Comparison of ENCODE assay signal across 8 mouse cellular contexts in genomic region chr17:25829558-25830017, GRCm38 (mm10). TPM values are rescaled to one million over a fixed set of nuclear protein-coding genes. Genes with fewer than 3 reads are reported as not detected.
DNase-seq lines count a peak whose midpoint lies in the region; ATAC-seq and TF ChIP-seq lines count a peak whose summit lies in the region.

No protein-coding gene starts in this region.

- H3K27ac ChIP-seq in lung, postnatal 0 days (ENCODE audit: low read length): peak overlapping the region; percentile 86
- peak overlapping the region; percentile 81 for H3K27ac ChIP-seq in limb, embryonic 14.5 days (replicated peaks; ENCODE audit: low read depth, low read length)
- H3K27ac ChIP-seq in stomach, embryonic 14.5 days (ENCODE audit: low read length): peak overlapping the region; percentile 88

- peak overlapping the region; percentile 50 for H3K9ac ChIP-seq in lung, postnatal 0 days (replicated peaks; ENCODE audit: low read depth)
- peak overlapping the region; percentile 73 for H3K9ac ChIP-seq in limb, embryonic 14.5 days (ENCODE audit: low read depth, low read length, severe bottlenecking)
- peak overlapping the region; percentile 60 for H3K9ac ChIP-seq in stomach, embryonic 14.5 days (replicated peaks; ENCODE audit: low read depth, low read length)

- ATAC-seq in lung, postnatal 0 days: no peak
- no peak for ATAC-seq in limb, embryonic 14.5 days (ENCODE audit: low FRiP score, low read depth)
- ATAC-seq in stomach, embryonic 14.5 days (ENCODE audit: insufficient number of reproducible peaks, insufficient read depth, low FRiP score, low read depth): no peak

- no peak for TF ChIP-seq POLR2A in limb, embryonic 14.5 days (IDR thresholded peaks at IDR 0.05; ENCODE audit: borderline replicate concordance, extremely low read depth, insufficient read depth, insufficient read length)

- peak; percentile 59 for DNase-seq in cerebellum, adult 11-12 months
- DNase-seq in cerebellum, postnatal 14 days: no peak
- DNase-seq in lung, postnatal 0 days (ENCODE audit: low spot score): no peak
- DNase-seq in lung, adult 18-20 months: no peak
- no peak for DNase-seq in limb, embryonic 14.5 days (ENCODE audit: low spot score)
- DNase-seq in adipocyte (ENCODE audit: low spot score): no peak
- no peak for DNase-seq in ovary, postnatal 36 days (ENCODE audit: low spot score)

- H3K27me3 ChIP-seq in lung, postnatal 0 days (replicated peaks; ENCODE audit: insufficient read depth, low read length): no peaks in the 10 kb centered on the region
- no peaks in the 10 kb centered on the region for H3K27me3 ChIP-seq in limb, embryonic 14.5 days (ENCODE audit: control insufficient read depth, insufficient read depth, low read length)
- H3K27me3 ChIP-seq in stomach, embryonic 14.5 days (ENCODE audit: control insufficient read depth, insufficient read depth, low read length): no peaks in the 10 kb centered on the region

- TF ChIP-seq EP300 in lung, postnatal 0 days (IDR thresholded peaks at IDR 0.05): no peak

- peak overlapping the region; percentile 85 for H3K4me2 ChIP-seq in lung, postnatal 0 days (replicated peaks; ENCODE audit: low read depth, low read length)
- H3K4me2 ChIP-seq in limb, embryonic 14.5 days (replicated peaks; ENCODE audit: low read depth, low read length, severe bottlenecking): peak overlapping the region; percentile 79
- H3K4me2 ChIP-seq in stomach, embryonic 14.5 days (replicated peaks; ENCODE audit: low read depth, low read length): peak overlapping the region; percentile 91

- 28% methylated on average over 8 of the region's 8 CpGs for WGBS in lung, postnatal 0 days
- WGBS in limb, embryonic 14.5 days: 42% methylated on average over 8 of the region's 8 CpGs
- 30% methylated on average over 8 of the region's 8 CpGs for WGBS in stomach, embryonic 14.5 days

- H3K4me3 ChIP-seq in lung, postnatal 0 days (ENCODE audit: low read depth, low read length): peak overlapping the region; percentile 52
- H3K4me3 ChIP-seq in limb, embryonic 14.5 days (replicated peaks; ENCODE audit: low read length): peak overlapping the region; percentile 67
- peak overlapping the region; percentile 59 for H3K4me3 ChIP-seq in stomach, embryonic 14.5 days (ENCODE audit: low read depth, low read length)

- no peaks in the 10 kb centered on the region for H3K9me3 ChIP-seq in lung, postnatal 0 days (ENCODE audit: low read length)
- no peaks in the 10 kb centered on the region for H3K9me3 ChIP-seq in limb, embryonic 14.5 days (ENCODE audit: control insufficient read depth, low read length)
- no peaks in the 10 kb centered on the region for H3K9me3 ChIP-seq in stomach, embryonic 14.5 days (ENCODE audit: control insufficient read depth, low read depth, low read length)

- TF ChIP-seq CTCF in lung, postnatal 0 days (IDR thresholded peaks at IDR 0.05): no peak

- H3K4me1 ChIP-seq in lung, postnatal 0 days (ENCODE audit: insufficient read depth, low read depth, low read length): peaks cover 35% of the 10 kb centered on the region
- peaks cover 36% of the 10 kb centered on the region for H3K4me1 ChIP-seq in limb, embryonic 14.5 days (ENCODE audit: control insufficient read depth, insufficient read depth, low read length)
- peaks cover 35% of the 10 kb centered on the region for H3K4me1 ChIP-seq in stomach, embryonic 14.5 days (ENCODE audit: control insufficient read depth, insufficient read depth, low read length)

- 0 out of 2 replicates have a peak, but pooled peaks cover 11% of the 10 kb centered on the region for H3K36me3 ChIP-seq in lung, postnatal 0 days (ENCODE audit: insufficient read depth, low read length)
- H3K36me3 ChIP-seq in limb, embryonic 14.5 days (ENCODE audit: control insufficient read depth, insufficient read depth, low read length): peaks cover 41% of the 10 kb centered on the region
- H3K36me3 ChIP-seq in stomach, embryonic 14.5 days (ENCODE audit: control insufficient read depth, insufficient read depth, low read length): peaks cover 34% of the 10 kb centered on the region

RNA-seq across cellular contexts. Expression of gene Jmjd8, which starts 0.9 kb away (rescaled TPM):
- 27.3 and 28.0 TPM in 2 replicates for polyA plus RNA-seq in lung, postnatal 0 days (2015; fragmentation: Nextera tagmentation; extraction: Ambion mirVana)
- 64.4 and 79.2 TPM in 2 replicates for polyA plus RNA-seq in limb, embryonic 14.5 days (2012; rRNA removed)
- polyA plus RNA-seq in limb, embryonic 14.5 days (2014; fragmentation: Nextera tagmentation; extraction: Ambion mirVana): 41.5 and 46.3 TPM in 2 replicates
- 41.9 and 44.4 TPM in 2 replicates for polyA plus RNA-seq in stomach, embryonic 14.5 days (2014; fragmentation: Nextera tagmentation; extraction: Ambion mirVana)

RNA-seq across cellular contexts. Expression of gene Stub1, which starts 3.6 kb away (rescaled TPM):
- 196 and 198 TPM in 2 replicates for polyA plus RNA-seq in lung, postnatal 0 days (2015; fragmentation: Nextera tagmentation; extraction: Ambion mirVana)
- 335 and 338 TPM in 2 replicates for polyA plus RNA-seq in limb, embryonic 14.5 days (2012; rRNA removed)
- 349 and 350 TPM in 2 replicates for polyA plus RNA-seq in limb, embryonic 14.5 days (2014; fragmentation: Nextera tagmentation; extraction: Ambion mirVana)
- polyA plus RNA-seq in stomach, embryonic 14.5 days (2014; fragmentation: Nextera tagmentation; extraction: Ambion mirVana): 321 and 347 TPM in 2 replicates

RNA-seq across cellular contexts. Expression of gene Wdr24, which starts 6.2 kb away (rescaled TPM):
- 14.9 and 15.0 TPM in 2 replicates for polyA plus RNA-seq in lung, postnatal 0 days (2015; fragmentation: Nextera tagmentation; extraction: Ambion mirVana)
- 45.1 and 56.1 TPM in 2 replicates for polyA plus RNA-seq in limb, embryonic 14.5 days (2012; rRNA removed)
- polyA plus RNA-seq in limb, embryonic 14.5 days (2014; fragmentation: Nextera tagmentation; extraction: Ambion mirVana): 26.0 and 27.7 TPM in 2 replicates
- polyA plus RNA-seq in stomach, embryonic 14.5 days (2014; fragmentation: Nextera tagmentation; extraction: Ambion mirVana): 25.3 and 28.3 TPM in 2 replicates

RNA-seq across cellular contexts. Expression of gene Rhbdl1, which starts 7.5 kb away (rescaled TPM):
- 1.4 and 1.7 TPM in 2 replicates for polyA plus RNA-seq in lung, postnatal 0 days (2015; fragmentation: Nextera tagmentation; extraction: Ambion mirVana)
- polyA plus RNA-seq in limb, embryonic 14.5 days (2012; rRNA removed): 11.7 and 12.9 TPM in 2 replicates
- polyA plus RNA-seq in limb, embryonic 14.5 days (2014; fragmentation: Nextera tagmentation; extraction: Ambion mirVana): 1.9 and 2.3 TPM in 2 replicates
- polyA plus RNA-seq in stomach, embryonic 14.5 days (2014; fragmentation: Nextera tagmentation; extraction: Ambion mirVana): 2.7 and 3.2 TPM in 2 replicates

RNA-seq across cellular contexts. Expression of gene Gm20683, which starts 12.0 kb away (rescaled TPM):
- 0.86 and 1.1 TPM in 2 replicates for polyA plus RNA-seq in lung, postnatal 0 days (2015; fragmentation: Nextera tagmentation; extraction: Ambion mirVana)
- polyA plus RNA-seq in limb, embryonic 14.5 days (2012; rRNA removed): 13.0 and 19.4 TPM in 2 replicates
- polyA plus RNA-seq in limb, embryonic 14.5 days (2014; fragmentation: Nextera tagmentation; extraction: Ambion mirVana): 2.2 and 2.5 TPM in 2 replicates
- polyA plus RNA-seq in stomach, embryonic 14.5 days (2014; fragmentation: Nextera tagmentation; extraction: Ambion mirVana): 1.4 and 2.1 TPM in 2 replicates
